Mouse (Mus musculus): ENCODE data around the gene Gimap1. TPM values are rescaled to one million over a fixed set of nuclear protein-coding genes. Genes with fewer than 3 reads are reported as not detected.

Gimap1 gene
- polyA plus RNA-seq (2017; shearing (Covaris generic)): 100 to 1,000 TPM; 342 to 402 TPM

DNA sequence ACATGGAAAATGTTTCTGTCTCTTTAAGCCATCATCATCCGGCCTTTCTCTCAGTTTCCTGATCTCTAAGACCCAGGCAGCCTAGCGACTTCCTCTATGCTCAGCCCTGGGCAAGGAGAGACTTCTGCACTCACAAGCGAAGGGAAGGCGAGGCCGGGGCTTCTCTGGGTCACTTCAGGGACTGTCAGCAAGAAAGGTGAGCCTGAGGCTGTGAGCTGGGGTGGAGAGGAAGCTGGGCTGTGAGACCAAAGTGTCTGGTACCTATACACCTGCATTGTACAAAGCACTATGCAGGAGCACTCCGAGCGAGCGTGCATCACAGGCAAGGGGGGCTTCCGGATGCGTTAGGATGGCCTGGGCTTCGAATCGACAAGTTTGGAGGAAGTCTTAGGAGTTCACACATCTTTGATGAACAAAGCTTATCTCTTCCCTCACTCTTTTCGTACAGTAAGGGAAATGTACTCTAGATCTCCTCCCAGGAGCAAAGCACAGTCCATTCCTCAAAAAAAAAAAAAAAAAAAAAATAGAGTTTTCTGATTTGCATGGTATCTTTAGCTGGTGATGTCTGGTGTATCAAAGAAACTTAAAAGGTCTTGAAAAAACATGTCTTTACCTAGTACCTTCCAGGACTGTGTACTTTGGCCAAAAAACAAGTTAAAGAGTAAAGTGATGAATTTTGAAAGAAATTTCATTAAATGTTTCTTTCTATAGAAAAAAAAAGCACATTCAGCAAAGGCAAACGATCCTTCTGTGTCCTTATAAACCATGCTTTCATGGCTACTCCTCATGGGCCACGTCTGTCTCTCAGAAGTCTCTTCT lies at the start of gene Gimap1:
Gene Gimap1 (plus strand): TSS at position 94 of the 819 bp plus-strand sequence.
- ATAC-seq: peak; percentile 62

DNA sequence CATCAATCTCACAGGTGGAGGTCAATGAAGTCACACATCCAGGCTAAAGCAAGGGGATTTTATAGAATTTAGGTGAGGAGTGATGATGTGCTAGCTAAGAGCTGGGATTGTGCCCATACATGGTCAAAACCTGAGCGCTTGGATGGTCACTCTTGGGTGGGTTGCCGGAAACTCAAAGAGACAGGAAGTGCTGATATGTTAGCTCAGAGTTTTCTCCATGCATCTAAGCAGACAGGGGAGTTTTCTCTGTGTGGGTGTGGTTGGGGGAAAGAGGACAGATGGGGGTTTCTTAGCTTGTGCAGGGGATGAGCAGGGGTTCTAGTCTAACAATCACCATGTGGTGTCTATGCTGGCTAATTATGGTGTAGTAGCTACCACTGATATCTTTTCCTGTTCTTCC lies 49.5 kb upstream of the Gimap1 start:
- peak; percentile 52 for ATAC-seq

DNA sequence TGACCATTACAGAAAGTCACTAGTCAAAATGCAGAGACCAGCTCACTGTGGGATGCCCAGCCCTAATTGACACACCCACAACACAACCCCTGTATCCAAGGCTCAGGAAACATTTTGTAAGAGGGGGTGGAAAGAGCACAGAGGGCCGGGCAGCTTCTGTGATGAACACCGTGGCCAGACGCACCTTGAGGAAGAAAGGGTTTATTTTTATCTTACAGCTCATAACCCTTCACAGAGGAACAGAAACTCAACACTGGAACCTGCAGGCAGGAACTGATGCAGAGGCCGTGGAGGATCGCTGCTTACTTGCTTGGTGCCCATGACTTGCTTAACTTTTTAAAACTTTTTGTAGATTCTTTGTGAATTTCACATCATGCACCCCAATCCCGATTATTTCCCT lies 45.9 kb upstream of the Gimap1 start:
- no peak for ATAC-seq

DNA sequence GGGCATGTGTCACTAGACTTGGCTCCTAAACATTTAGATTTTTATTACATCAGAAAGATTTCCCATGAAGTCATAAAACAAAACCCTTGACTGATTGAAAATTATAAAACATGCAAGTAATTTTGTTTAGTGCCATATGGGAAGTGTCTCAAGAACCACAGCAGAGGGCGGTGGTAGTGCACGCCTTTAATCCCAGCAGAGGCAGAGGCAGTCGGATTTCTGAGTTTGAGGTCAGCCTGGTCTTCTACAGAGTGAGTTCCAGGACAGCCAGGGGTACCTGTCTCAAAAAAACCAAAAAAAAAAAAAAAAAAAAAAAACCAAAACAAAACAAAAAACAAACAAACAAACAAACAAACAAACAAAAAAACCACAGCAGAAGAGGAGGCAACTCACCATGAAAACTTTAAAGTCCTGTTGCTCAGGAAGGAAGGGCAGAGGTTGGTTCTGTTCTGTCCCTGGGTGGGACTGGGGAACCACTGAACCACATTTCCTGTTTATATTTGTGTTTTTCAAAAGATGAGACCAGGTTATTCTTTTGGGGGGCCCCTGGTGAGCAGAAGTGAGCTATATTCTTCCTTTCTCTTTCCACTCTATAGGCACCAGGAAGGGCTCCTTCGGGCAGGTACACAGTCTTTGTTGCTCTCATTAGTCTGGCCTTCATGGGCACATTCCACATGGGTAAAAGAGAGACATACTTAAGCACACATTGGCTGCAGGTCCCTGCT lies 41.9 kb upstream of the Gimap1 start:
- ATAC-seq: peak; percentile 46

GRCm38 (mm10) chr6:48697555-48697930 lies 41.3 kb upstream of the Gimap1 start:
- ATAC-seq: no peak

DNA sequence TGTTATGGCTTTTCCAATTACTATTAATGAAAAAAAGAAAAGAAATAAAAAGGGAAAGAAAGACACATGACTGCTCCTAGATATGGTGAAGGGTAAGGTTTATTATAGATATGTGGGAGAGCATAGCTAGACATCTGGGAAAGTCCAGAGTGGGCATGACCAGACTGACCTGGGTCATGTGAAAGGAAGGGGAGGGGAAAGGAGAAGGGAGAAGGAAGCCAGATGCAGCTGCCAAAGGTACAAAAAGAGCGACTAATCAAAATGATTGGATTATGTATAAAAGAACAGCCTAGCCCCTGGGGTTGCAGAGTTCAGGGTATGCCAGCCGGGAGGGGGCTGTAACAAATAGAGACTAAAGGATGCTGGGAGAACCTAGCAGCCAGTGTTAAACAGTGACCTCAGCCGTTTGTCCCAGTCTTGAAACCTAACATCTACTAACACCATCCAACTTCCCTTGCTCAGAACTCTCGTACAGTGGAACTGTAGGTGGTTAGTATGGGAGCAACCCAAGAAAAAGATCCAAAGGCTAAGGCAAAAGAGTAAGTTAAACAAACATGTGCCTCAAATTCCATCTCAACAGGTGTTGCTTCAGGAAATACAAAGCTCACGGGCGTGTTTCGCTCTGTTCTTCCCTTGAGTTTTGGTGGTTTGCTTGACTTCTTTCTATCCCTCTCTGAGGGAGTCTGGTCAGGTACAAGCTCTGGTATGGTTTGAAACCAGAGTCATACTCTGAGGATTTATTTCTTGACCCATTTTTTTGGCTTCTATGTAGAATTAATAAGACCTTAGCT lies 40.6 kb upstream of the Gimap1 start:
- ATAC-seq: no peak

DNA sequence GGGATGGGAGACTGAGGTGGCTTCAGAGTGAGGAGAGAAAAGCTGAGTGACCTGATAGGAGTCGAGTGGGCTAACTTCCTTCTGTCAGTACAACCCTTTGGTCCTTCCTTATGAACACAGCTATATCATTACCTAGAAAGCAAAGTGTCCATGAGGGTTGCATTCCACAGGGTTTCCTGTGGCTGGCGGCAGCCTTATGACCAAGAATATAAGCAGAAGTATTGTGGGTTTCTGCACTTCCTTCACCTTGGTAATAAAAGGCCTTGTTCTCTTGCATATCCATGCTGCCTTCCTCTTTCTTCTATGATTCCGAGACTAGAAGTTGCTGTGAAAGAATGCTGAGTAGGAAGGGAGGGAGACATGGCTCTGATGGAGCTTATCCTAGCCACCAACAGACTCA lies 40.0 kb upstream of the Gimap1 start:
- no peak for ATAC-seq

- peak; percentile 50 for ATAC-seq
Measured at GRCm38 (mm10) chr6:48700251-48701075, 38.4 kb upstream of the Gimap1 start.

GRCm38 (mm10) chr6:48702146-48702545 lies 36.7 kb upstream of the Gimap1 start:
- ATAC-seq: no peak

GRCm38 (mm10) chr6:48702601-48703000 lies 36.3 kb upstream of the Gimap1 start:
- no peak for ATAC-seq

DNA sequence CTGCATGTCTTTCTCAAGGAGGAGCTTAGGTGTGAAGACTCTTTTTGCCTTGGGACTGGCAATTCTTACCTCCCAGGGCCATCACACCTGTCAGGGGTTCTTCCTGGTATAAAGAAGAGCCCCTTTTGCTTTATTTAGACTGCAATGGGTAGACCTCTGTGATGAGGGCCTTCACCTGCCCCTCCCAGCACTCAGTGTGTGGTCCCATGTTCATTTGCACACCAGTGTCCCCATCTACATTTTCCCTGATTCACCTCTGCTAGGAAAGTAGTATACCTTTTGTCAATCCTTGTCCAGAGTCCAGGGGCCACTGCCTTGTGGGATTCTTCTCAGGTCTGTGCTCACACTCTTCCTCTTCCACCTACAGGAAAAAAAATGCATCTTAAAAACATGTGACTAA lies 34.7 kb upstream of the Gimap1 start:
- ATAC-seq: no peak

GRCm38 (mm10) chr6:48706130-48706529 lies 32.7 kb upstream of the Gimap1 start:
- peak; percentile 22 for ATAC-seq

DNA sequence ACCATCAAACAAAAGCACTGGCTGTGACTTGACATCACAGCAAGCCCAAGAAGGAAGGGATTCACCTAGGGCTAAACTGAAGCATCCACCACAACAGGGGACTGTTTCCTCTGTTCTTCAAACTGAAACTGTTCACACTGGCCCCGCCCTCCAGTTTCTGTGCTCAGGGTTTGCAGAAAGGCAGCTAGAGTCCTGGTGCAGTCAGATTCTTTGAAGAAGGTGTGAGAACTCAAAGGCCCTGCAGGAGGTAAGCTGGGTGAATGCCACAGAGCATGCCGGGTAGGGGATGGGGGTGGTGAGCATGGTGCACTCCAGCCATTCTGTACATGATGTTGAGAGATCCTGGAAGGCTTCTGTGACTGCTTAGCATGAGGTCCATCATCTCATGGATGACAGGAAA lies 20.4 kb upstream of the Gimap1 start, which contains the start of the genes Gm28053 and Gimap7:
Gene Gm28053 (plus strand): TSS at position 153 of the 400 bp plus-strand sequence.
Gene Gimap7 (plus strand): TSS at position 167 of the 400 bp plus-strand sequence.
- peak; percentile 93 for ATAC-seq

DNA sequence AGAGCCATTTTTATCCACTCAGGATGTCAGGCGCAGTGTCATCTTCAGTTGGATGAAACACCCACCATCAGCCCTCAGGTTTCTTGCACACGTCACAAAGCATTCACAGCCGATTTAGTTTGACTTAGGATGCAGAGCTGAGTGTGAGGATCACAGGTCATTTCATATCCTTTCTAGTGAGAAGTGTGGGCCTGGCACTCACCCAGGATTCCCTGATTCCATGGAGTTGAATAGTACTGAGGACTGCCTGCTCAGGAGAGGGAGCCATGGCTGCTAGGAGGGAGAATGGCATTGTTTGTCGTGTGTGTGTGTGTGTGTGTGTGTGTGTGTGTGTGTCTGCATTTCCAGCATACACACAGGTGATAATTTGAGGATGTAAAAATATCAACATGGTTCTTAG lies 18.5 kb upstream of the Gimap1 start:
- no peak for ATAC-seq

GRCm38 (mm10) chr6:48723468-48723867 lies 15.4 kb upstream of the Gimap1 start:
- ATAC-seq: no peak

DNA sequence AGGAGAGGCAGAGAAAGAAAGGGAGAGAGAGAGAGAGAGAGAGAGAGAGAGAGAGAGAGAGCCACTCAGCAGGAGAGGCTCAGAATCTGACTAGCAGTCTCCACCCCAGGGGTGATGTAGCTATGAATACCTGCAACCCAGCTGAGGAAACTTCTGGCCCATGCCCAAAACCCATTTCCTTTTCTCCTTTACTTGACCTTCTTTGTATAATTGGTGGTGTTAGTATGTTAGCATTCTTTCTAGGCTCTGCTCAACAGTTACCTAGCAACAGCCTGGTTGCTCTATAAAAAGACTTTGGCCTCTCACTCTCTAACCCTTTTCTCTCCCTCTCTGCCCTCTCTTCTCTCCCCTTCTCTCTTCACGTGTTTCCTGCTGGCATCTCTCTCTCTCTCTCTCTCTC lies 13.4 kb upstream of the Gimap1 start:
- ATAC-seq: peak; percentile 70

- peak; percentile 77 for ATAC-seq
Measured at GRCm38 (mm10) chr6:48727761-48728160, 11.1 kb upstream of the Gimap1 start.

GRCm38 (mm10) chr6:48732864-48733304 lies 6.0 kb upstream of the Gimap1 start:
- peak; percentile 91 for ATAC-seq

DNA sequence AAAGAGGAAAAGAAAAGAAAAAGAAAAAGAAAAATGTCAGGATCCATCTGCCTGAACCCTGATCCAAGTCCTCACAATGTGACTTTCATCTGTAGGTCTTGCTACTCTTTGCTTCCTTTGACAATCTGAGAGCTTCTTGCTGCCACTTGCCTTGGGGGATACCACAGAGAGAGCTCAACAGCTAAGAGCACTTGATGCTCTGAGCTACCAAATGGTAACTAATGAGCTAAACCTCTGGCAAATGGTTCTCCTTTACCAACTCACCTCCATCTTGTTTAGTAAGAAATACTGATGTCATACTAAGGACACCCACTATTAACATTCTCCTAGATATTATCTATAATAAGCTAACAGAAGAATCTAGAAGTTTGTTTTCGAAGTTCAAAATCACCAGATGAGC lies 5.2 kb upstream of the Gimap1 start:
- no peak for ATAC-seq

GRCm38 (mm10) chr6:48737053-48737452 lies 1.8 kb upstream of the Gimap1 start:
- no peak for ATAC-seq

DNA sequence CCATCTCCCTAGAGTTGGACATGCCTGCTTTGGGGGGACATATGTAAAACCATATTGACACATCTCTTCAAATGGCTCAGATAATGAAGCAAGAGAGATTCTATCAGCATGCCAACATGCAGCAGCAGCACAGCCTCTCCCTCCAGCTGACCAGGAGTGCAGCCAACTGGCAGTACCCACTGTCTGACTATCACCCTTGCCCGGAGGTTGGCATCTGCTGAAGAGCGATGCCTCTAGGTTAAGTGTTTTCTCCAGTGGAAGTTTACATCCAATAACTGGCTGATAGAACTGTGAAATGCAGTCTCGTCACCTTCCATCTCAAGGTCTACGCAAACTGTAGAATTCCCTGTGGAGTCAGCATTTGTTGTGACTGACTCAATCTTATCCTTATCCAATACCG lies 1.2 kb upstream of the Gimap1 start:
- no peak for ATAC-seq

- no peak for ATAC-seq
Measured at GRCm38 (mm10) chr6:48739780-48740055, 864 bp downstream of the Gimap1 start.
